Mouse (Mus musculus): ENCODE data around the gene Dpm2. TPM values are rescaled to one million over a fixed set of nuclear protein-coding genes. Genes with fewer than 3 reads are reported as not detected.
A peak's percentile ranks its signal among the peaks of the same experiment; 100 is the strongest.

Dpm2 gene
- polyA plus RNA-seq, 1 experiment from 2014 or later: 121 TPM

DNA sequence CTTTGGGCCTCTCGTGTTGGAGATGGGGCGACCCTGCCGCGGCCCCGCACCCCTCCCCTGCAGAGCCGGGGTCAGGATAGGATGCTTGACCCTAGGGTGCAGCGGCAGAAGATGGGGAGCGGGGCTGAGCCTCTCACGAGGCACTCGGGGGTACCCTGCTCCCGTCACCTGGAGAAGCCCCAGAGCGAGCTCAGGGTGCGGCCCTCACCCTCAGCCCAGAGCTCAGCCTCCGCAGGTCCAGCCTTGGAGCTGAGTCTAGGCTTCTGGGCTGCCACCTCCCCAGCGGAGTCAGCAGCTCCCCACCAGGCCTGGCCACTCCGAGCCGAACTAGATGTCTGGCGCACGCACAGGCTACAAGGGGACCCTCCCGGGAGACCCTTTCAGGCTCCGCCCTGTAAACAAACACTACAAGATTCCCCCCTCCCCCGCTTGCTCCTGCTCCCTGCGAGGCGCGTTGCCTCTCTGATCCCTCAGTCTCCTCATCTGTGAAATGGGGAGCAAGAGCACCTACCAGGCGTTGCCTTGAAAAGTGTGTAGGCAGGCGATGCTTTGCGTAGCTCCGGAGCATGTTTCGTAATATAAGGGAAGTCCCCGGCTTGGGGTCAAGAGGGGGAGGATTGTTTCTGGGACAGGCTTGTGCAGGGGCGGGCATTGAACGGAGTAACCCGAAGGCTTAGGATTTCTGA, 36.7 kb downstream of the Dpm2 start:
- H3K9me3 ChIP-seq: no peaks in the 10 kb centered on the region
- no peak overlapping the region for H3K27ac ChIP-seq
- no peaks in the 10 kb centered on the region for H3K36me3 ChIP-seq
- WGBS: 6% methylated on average over 34 of the region's 34 CpGs
- H3K27me3 ChIP-seq (replicated peaks): no peaks in the 10 kb centered on the region
- peak; percentile 45 for ATAC-seq (ENCODE audit: low FRiP score, low read depth)
- H3K4me1 ChIP-seq: peaks cover 24% of the 10 kb centered on the region
- peak overlapping the region; percentile 76 for H3K9ac ChIP-seq
- peak overlapping the region; percentile 92 for H3K4me2 ChIP-seq (replicated peaks)
- peak overlapping the region; percentile 76 for H3K4me3 ChIP-seq

DNA sequence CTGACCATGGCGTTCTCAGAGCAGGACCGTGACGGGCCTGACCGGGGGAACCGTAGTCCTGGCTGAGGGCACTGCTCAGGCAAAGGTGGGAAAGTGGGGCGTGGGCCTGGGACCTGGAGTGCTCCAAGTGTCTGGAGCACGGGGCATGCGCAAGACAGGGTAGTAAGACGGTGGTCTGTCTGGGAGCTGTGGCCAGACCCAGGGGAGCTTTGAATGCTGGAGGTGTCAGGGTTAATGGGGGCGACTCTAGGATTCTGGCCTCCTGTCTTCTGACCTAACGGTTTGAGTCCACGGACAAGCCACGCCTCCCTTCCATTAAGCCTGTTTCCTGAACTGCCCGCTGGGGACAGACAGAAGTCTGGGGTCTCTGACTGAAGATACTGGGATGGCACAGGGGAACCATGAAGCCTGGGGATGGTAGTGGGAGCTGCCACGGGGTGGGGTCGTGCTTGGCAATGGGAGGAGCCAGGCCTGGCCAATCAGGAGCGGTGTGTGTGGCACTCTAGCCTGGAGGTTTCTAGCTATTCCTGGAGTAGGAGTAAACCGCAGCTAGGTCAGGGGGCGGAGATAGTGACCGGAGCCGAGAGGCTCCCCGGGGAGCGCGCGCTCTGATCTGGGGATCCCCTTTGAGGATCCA, 37.6 kb downstream of the Dpm2 start:
- no peaks in the 10 kb centered on the region for H3K27me3 ChIP-seq (replicated peaks)
- no peak overlapping the region for H3K9ac ChIP-seq
- no peaks in the 10 kb centered on the region for H3K36me3 ChIP-seq
- no peak overlapping the region for H3K27ac ChIP-seq
- ATAC-seq (ENCODE audit: low FRiP score, low read depth): 0 out of 2 replicates have a peak, but pooled peaks have one; percentile 27
- H3K4me2 ChIP-seq (replicated peaks): peak overlapping the region; percentile 92
- 9% methylated on average over 25 of the region's 25 CpGs for WGBS
- no peaks in the 10 kb centered on the region for H3K9me3 ChIP-seq
- no peak overlapping the region for H3K4me3 ChIP-seq
- H3K4me1 ChIP-seq: peaks cover 24% of the 10 kb centered on the region

DNA sequence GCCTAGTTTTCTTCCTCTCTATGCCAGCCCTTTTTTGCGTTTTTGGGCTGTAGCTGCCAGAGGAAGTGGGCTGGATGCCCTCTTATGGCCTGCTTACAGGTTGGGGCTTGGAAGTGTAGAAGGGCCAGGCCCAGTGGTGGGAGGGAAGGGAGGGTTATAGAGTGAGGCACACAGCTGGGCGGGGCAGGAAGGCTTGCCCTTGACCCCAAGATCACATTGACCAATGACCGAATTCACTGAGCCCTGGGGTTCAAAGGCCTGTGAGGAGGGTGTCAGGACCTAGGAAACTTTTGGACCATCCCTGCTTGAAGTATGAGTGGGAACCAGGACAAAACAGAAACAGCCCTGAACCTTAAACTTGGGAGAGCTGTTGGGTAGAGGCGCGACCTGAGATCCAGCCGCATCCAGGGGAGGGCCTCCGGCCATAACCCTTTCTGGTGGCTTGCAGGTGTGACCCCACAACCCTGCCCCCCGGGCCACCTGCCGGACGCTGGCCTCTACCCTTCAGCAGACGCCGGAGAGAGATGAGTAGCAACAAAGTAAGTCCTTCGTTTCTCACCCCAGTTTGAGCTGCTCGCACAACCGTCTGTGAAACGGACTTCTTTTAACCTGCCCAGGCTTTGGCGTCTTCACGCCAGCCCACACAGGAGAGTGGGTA, 38.2 kb downstream of the Dpm2 start:
- H3K4me1 ChIP-seq: peaks cover 24% of the 10 kb centered on the region
- no peak for ATAC-seq (ENCODE audit: low FRiP score, low read depth)
- no peak overlapping the region for H3K27ac ChIP-seq
- H3K9me3 ChIP-seq: no peaks in the 10 kb centered on the region
- WGBS: 33% methylated on average over 18 of the region's 18 CpGs
- peak overlapping the region; percentile 92 for H3K4me2 ChIP-seq (replicated peaks)
- H3K36me3 ChIP-seq: no peaks in the 10 kb centered on the region
- H3K9ac ChIP-seq: no peak overlapping the region
- no peak overlapping the region for H3K4me3 ChIP-seq
- no peaks in the 10 kb centered on the region for H3K27me3 ChIP-seq (replicated peaks)

DNA sequence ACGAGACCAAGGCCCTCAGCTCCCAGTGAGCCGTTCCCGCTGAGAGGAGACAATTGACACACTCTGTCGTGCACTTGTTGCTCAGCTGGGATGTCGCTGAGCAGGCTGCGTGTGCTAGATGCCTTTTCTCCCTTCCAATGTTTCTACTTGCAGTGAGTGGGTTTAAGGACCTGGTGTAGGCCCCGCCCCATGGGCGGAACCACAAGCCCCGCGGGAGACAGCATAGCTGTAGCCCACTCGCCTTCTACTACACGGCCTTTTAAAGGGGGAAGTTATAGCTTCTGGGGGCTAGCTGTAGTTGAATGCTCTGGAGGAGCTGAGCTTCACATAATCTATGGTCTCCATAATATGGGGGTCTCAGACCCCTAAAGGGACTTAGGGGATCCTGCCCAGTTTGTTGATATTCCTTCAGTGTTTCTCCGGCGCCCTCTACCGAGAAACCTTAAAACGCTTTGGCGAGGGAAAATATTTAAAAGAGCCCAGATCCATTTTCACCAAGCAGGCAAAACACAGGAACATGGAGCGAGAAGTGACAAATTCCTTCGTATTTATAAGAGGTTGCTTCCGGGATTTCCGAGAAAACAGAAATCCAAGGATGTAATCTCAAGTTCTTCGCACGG, 40.1 kb downstream of the Dpm2 start:
- no peak for ATAC-seq (ENCODE audit: low FRiP score, low read depth)
- no peaks in the 10 kb centered on the region for H3K27me3 ChIP-seq (replicated peaks)
- 19% methylated on average over 23 of the region's 23 CpGs for WGBS
- H3K4me2 ChIP-seq (replicated peaks): peak overlapping the region; percentile 54
- H3K4me1 ChIP-seq: peaks cover 24% of the 10 kb centered on the region
- no peak overlapping the region for H3K4me3 ChIP-seq
- no peak overlapping the region for H3K9ac ChIP-seq
- H3K9me3 ChIP-seq: no peaks in the 10 kb centered on the region
- H3K36me3 ChIP-seq: peaks cover 6% of the 10 kb centered on the region; the same call in 1 of the 2 replicates
- H3K27ac ChIP-seq: no peak overlapping the region

DNA sequence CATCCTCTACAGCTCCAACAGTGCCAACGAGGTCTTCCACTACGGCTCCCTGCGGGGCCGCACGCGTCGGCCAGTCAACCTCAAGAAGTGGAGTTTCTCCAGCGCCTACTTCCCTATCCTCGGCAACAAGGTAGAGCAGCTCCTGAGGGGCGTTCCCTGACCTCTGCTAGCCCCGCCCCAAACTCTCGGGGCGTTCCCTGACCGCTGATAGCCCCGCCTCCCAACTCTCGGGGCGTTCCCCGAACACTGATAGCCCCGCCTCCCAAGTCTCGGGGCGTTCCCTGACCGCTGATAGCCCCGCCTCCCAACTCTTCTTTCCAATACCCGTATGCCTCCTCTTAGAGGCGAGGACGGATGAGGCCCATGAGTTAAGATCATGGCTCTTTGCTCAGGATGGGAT, 41.6 kb downstream of the Dpm2 start:
- Histone ChIP-seq H3K4me3 (no peak overlapping the region), H3K9me3 (no peaks in the 10 kb centered on the region), H3K9ac (no peak overlapping the region), H3K4me1 (peaks cover 21% of the 10 kb centered on the region), H3K27ac (no peak overlapping the region), H3K27me3 (replicated peaks) (no peaks in the 10 kb centered on the region), H3K36me3 (peaks cover 6% of the 10 kb centered on the region), H3K4me2 (replicated peaks) (no peak overlapping the region)
- 59% methylated on average over 26 of the region's 26 CpGs for WGBS
- no peak for ATAC-seq (ENCODE audit: low FRiP score, low read depth)

DNA sequence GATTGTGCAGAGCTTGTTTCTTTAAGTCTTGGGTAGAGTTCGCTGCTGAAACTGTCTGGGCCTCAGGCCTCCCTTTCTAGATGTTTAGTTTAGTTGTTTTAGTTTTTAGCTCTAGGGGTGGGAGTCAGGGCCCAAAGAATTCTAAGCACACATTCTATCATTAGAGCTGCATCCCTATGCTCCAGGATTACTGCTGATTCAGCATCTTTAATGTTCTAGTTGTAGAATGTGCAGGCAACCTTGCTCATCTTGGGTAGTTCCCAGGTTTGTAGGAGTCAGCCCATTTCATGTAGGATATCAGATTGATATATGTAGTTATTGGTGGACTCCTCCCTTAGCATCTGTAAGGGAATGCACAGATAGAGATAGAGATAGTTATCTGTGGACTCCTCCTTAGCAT, 46.5 kb downstream of the Dpm2 start:
- H3K27me3 ChIP-seq (replicated peaks): no peaks in the 10 kb centered on the region
- WGBS: 97% methylated on average over 1 of the region's 1 CpGs
- H3K4me2 ChIP-seq (replicated peaks): no peak overlapping the region
- no peak overlapping the region for H3K4me3 ChIP-seq
- peaks cover 6% of the 10 kb centered on the region for H3K36me3 ChIP-seq
- H3K4me1 ChIP-seq: peaks cover 32% of the 10 kb centered on the region
- H3K9ac ChIP-seq: no peak overlapping the region
- H3K9me3 ChIP-seq: no peaks in the 10 kb centered on the region
- ATAC-seq (ENCODE audit: low FRiP score, low read depth): no peak
- no peak overlapping the region for H3K27ac ChIP-seq

DNA sequence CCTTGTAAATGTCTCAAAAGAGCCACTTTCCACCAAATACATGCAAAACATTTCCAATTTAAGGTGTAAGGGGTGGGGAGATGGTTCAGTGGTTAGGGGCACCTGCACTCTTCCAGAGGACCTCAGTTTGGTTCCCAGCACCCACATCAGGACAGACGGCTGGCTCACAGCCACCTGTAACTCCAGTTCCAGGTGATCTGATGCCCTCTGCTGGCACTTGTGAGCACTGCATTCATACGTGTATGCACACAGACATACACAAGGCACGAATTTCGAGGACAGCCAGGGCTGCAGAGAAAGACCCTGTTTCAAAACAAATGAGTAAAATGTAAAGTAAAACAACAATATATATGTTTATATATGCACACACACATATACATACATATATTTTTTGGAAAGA, 46.9 kb downstream of the Dpm2 start:
- no peak overlapping the region for H3K27ac ChIP-seq
- H3K4me3 ChIP-seq: no peak overlapping the region
- peaks cover 32% of the 10 kb centered on the region for H3K4me1 ChIP-seq
- H3K9ac ChIP-seq: no peak overlapping the region
- H3K9me3 ChIP-seq: no peaks in the 10 kb centered on the region
- 92% methylated on average over 4 of the region's 4 CpGs for WGBS
- ATAC-seq (ENCODE audit: low FRiP score, low read depth): no peak
- H3K27me3 ChIP-seq (replicated peaks): no peaks in the 10 kb centered on the region
- peaks cover 6% of the 10 kb centered on the region for H3K36me3 ChIP-seq
- no peak overlapping the region for H3K4me2 ChIP-seq (replicated peaks)

DNA sequence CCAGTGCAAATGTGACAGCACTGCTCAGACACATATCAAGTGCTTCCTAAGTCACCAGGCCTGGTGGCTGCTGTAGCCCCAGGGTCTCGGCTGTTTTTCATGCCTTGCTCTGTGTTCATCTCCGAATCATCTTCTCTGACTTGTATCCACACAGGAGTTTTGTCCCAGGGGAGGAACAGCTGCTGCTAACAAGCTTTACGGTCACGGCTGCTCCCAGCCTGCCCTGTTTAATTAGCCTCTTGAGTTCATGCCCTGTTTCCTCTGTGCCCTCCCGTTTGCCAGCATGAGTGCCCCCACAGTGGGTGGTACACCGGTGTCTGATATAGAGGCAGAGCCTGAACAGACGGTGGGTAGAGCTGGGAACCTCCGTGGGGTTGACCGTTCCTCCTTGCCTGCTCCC, 47.4 kb downstream of the Dpm2 start:
- H3K9me3 ChIP-seq: no peaks in the 10 kb centered on the region
- no peak overlapping the region for H3K4me3 ChIP-seq
- no peak overlapping the region for H3K4me2 ChIP-seq (replicated peaks)
- no peak for ATAC-seq (ENCODE audit: low FRiP score, low read depth)
- H3K36me3 ChIP-seq: peaks cover 6% of the 10 kb centered on the region
- no peak overlapping the region for H3K9ac ChIP-seq
- H3K4me1 ChIP-seq: peaks cover 32% of the 10 kb centered on the region
- WGBS: 68% methylated on average over 9 of the region's 9 CpGs
- no peak overlapping the region for H3K27ac ChIP-seq
- H3K27me3 ChIP-seq (replicated peaks): no peaks in the 10 kb centered on the region

DNA sequence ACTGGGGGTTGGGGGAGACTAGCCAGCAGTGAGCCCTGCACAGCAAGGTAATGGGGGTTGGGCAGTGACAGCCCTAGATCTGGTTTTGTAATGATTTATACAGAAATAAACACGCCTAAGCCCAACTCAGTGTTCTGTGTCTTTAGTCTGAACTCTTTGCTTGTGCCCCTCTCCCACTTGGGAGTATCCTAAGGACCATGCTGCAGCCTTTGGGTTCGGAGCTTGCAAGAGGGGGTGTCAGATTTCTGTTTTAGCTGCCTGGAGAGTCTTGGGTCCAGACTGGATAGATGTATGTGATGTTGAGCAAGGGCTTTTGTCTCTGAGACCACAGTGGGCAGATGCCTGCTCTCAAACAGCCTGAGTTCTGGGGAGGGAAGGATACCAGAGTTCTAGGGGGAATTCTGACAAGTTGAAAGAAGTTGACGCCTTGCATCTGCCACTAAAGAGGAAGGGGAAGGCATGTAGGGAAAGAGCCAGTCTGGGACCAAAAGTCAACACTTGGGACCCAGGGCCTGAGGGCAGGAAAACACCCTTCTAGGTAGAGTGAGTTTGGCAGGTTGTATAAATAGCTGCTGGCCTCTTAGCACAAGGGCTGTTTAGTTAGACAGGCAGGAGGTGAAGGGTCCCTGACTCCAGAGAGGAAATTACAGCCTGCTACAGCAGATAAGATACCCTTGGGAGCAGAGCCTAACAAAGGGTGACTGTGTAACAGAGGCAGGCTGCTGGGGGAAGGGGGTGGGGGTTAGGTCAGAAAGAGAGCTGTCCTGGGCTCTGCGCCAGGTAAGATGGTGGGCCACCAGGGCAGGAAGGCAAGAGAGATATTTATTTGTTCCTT, 50.2 kb downstream of the Dpm2 start:
- no peaks in the 10 kb centered on the region for H3K9me3 ChIP-seq
- H3K9ac ChIP-seq: no peak overlapping the region
- peak overlapping the region; percentile 20 for H3K4me2 ChIP-seq (replicated peaks)
- H3K36me3 ChIP-seq: no peaks in the 10 kb centered on the region; the same call in none of the 2 replicates
- H3K27ac ChIP-seq: peak overlapping the region; percentile 38; the same call in 1 of the 2 replicates
- 36% methylated on average over 4 of the region's 4 CpGs for WGBS
- ATAC-seq (ENCODE audit: low FRiP score, low read depth): no peak
- H3K4me1 ChIP-seq: peaks cover 45% of the 10 kb centered on the region
- H3K4me3 ChIP-seq: no peak overlapping the region
- H3K27me3 ChIP-seq (replicated peaks): no peaks in the 10 kb centered on the region

DNA sequence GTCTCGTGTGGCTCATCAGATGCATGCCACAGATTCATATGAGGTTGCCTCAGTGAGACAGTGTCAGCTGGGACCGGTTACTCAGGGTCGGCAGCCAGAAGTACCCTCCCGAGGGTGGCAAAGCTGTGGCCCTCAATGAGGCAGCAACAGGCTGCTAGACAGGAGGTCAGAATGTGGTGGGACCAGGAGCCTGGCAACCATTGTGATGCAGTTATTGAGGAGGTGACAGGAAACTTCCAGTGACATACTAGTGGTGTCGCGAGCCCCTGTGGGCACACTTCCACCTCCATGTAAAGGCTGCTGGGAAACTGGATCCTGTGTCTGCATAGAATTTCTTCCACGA, 50.8 kb downstream of the Dpm2 start, which contains the start of gene Ak1:
Gene Ak1, plus strand, starts transcription at position 242 of the 343 bp plus-strand sequence.
- 33% methylated on average over 7 of the region's 7 CpGs for WGBS
- Histone ChIP-seq H3K4me1 (peaks cover 51% of the 10 kb centered on the region), H3K4me2 (replicated peaks) (peak within 1 kb of the TSS; percentile 20), H3K9me3 (no peaks in the 10 kb centered on the region), H3K4me3 (no peak within 1 kb of the TSS), H3K27me3 (replicated peaks) (no peaks in the 10 kb centered on the region), H3K9ac (no peak within 1 kb of the TSS), H3K27ac (peak within 1 kb of the TSS; percentile 38; the same call in 1 of the 2 replicates), H3K36me3 (no peaks in the 10 kb centered on the region; the same call in none of the 2 replicates)
- no peak for ATAC-seq (ENCODE audit: low FRiP score, low read depth)
